Comparison of ENCODE assay signal across 7 mouse cellular contexts in genomic region chr5:144357881-144358591, GRCm38 (mm10). TPM values are rescaled to one million over a fixed set of nuclear protein-coding genes. Genes with fewer than 3 reads are reported as not detected.
DNase-seq lines count a peak whose midpoint lies in the region; ATAC-seq lines count a peak whose summit lies in the region.

Gene Baiap2l1, minus strand, starts transcription at chr5:144358112.

- H3K36me3 ChIP-seq in embryonic facial prominence, embryonic 13.5 days, result no peaks in the 10 kb centered on the region
- no peaks in the 10 kb centered on the region for H3K36me3 ChIP-seq in limb, embryonic 11.5 days (ENCODE audit: control insufficient read depth, insufficient read depth, low read length)
- H3K36me3 ChIP-seq in midbrain, embryonic 14.5 days (ENCODE audit: control insufficient read depth, insufficient read depth, low read length), result no peaks in the 10 kb centered on the region

- ATAC-seq in embryonic facial prominence, embryonic 13.5 days (ENCODE audit: insufficient number of reproducible peaks, insufficient read depth, low FRiP score, low TSS enrichment, low read depth), result peak; percentile 94
- ATAC-seq in limb, embryonic 11.5 days (ENCODE audit: insufficient number of reproducible peaks, low FRiP score, low TSS enrichment, low read depth), result peak; percentile 96
- peak; percentile 86 for ATAC-seq in midbrain, embryonic 14.5 days (ENCODE audit: low FRiP score, low TSS enrichment)

- H3K4me2 ChIP-seq in embryonic facial prominence, embryonic 13.5 days, result peak within 1 kb of the TSS; percentile 94
- H3K4me2 ChIP-seq in limb, embryonic 11.5 days (ENCODE audit: low read depth, severe bottlenecking), result peak within 1 kb of the TSS; percentile 73
- peak within 1 kb of the TSS; percentile 96 for H3K4me2 ChIP-seq in midbrain, embryonic 14.5 days (ENCODE audit: low read length)

- H3K27ac ChIP-seq in embryonic facial prominence, embryonic 13.5 days, result peak within 1 kb of the TSS; percentile 51
- no peak within 1 kb of the TSS for H3K27ac ChIP-seq in limb, embryonic 11.5 days (replicated peaks; ENCODE audit: low read depth, low read length)
- no peak within 1 kb of the TSS for H3K27ac ChIP-seq in midbrain, embryonic 14.5 days (replicated peaks; ENCODE audit: low read depth, low read length)

- H3K4me1 ChIP-seq in embryonic facial prominence, embryonic 13.5 days, result peaks cover 18% of the 10 kb centered on the region
- H3K4me1 ChIP-seq in limb, embryonic 11.5 days (ENCODE audit: control insufficient read depth, insufficient read depth, low read length), result no peaks in the 10 kb centered on the region
- H3K4me1 ChIP-seq in midbrain, embryonic 14.5 days (ENCODE audit: control insufficient read depth, insufficient read depth, low read length), result peaks cover 16% of the 10 kb centered on the region

- peak within 1 kb of the TSS; percentile 61 for H3K4me3 ChIP-seq in embryonic facial prominence, embryonic 13.5 days
- H3K4me3 ChIP-seq in limb, embryonic 11.5 days (ENCODE audit: low read depth, low read length), result peak within 1 kb of the TSS; percentile 50
- H3K4me3 ChIP-seq in midbrain, embryonic 14.5 days (replicated peaks; ENCODE audit: low read depth, low read length), result peak within 1 kb of the TSS; percentile 53

- peak; percentile 96 for DNase-seq in adrenal gland, postnatal 36 days
- peak; percentile 89 to 90 for DNase-seq in heart, adult 18-20 months
- DNase-seq in kidney, adult 18-20 months, result peak; percentile 98
- DNase-seq in limb, embryonic 11.5 days (ENCODE audit: low spot score), result peak; percentile 96
- peak; percentile 76 for DNase-seq in midbrain, embryonic 14.5 days
- peak; percentile 38 for DNase-seq in spleen, adult 12 weeks (ENCODE audit: low spot score)

- WGBS in embryonic facial prominence, embryonic 13.5 days, result under 1% methylated on average over 59 of the region's 60 CpGs
- WGBS in limb, embryonic 11.5 days, result under 1% methylated on average over 58 of the region's 60 CpGs
- under 1% methylated on average over 60 of the region's 60 CpGs for WGBS in midbrain, embryonic 14.5 days

- peaks cover 14% of the 10 kb centered on the region for H3K27me3 ChIP-seq in embryonic facial prominence, embryonic 13.5 days
- H3K27me3 ChIP-seq in limb, embryonic 11.5 days (ENCODE audit: control insufficient read depth, insufficient read depth, low read length), result no peaks in the 10 kb centered on the region
- H3K27me3 ChIP-seq in midbrain, embryonic 14.5 days (ENCODE audit: control insufficient read depth, insufficient read depth, low read length), result peaks cover 35% of the 10 kb centered on the region

- no peaks in the 10 kb centered on the region for H3K9me3 ChIP-seq in embryonic facial prominence, embryonic 13.5 days
- no peaks in the 10 kb centered on the region for H3K9me3 ChIP-seq in limb, embryonic 11.5 days (ENCODE audit: control insufficient read depth, low read length)
- H3K9me3 ChIP-seq in midbrain, embryonic 14.5 days (ENCODE audit: control insufficient read depth, low read length), result no peaks in the 10 kb centered on the region

- peak within 1 kb of the TSS; percentile 74 for H3K9ac ChIP-seq in embryonic facial prominence, embryonic 13.5 days
- peak within 1 kb of the TSS; percentile 27; the same call in 1 of the 2 replicates for H3K9ac ChIP-seq in limb, embryonic 11.5 days (ENCODE audit: low read length)
- H3K9ac ChIP-seq in midbrain, embryonic 14.5 days (replicated peaks; ENCODE audit: low read length), result peak within 1 kb of the TSS; percentile 31

RNA-seq across cellular contexts. Expression of gene Baiap2l1, which starts in this region (rescaled TPM):
- 10 to 100 TPM in 1 of 2 experiments, 1 to 10 TPM in 1; 8.9 to 15.2 TPM for total RNA-seq in adrenal gland, postnatal 36 days (2021)
- polyA plus RNA-seq in embryonic facial prominence, embryonic 13.5 days (2015; fragmentation: Nextera tagmentation; extraction: Ambion mirVana), result 4.4 and 5.8 TPM in 2 replicates
- 1 to 10 TPM; 7.2 to 7.4 TPM for total RNA-seq in heart, adult 18-20 months (2021)
- 3.8 and 4.0 TPM in 2 replicates for polyA plus RNA-seq in limb, embryonic 11.5 days (2014; fragmentation: Nextera tagmentation; extraction: Ambion mirVana)
- 0.78 and 1.1 TPM in 2 replicates for polyA plus RNA-seq in midbrain, embryonic 14.5 days (2014; fragmentation: Nextera tagmentation; extraction: Ambion mirVana)

Comparison
In these comparisons a context has a peak if more than half of its experiments do, and no peak if none do; other contexts are left out.
1. DNase-seq: peak in every context shown above with its lines; median percentile 98 in kidney, adult 18-20 months; 96 in adrenal gland, postnatal 36 days; 96 in limb, embryonic 11.5 days; 90 in heart, adult 18-20 months; 76 in midbrain, embryonic 14.5 days; 38 in spleen, adult 12 weeks.